Mouse (Mus musculus): ENCODE results near the gene Aste1. TPM values are rescaled to one million over a fixed set of nuclear protein-coding genes. Genes with fewer than 3 reads are reported as not detected.

Gene Aste1
- total and polyA plus RNA-seq, 2 experiments from 2014 or later: 10.8 to 13.7 TPM

DNA sequence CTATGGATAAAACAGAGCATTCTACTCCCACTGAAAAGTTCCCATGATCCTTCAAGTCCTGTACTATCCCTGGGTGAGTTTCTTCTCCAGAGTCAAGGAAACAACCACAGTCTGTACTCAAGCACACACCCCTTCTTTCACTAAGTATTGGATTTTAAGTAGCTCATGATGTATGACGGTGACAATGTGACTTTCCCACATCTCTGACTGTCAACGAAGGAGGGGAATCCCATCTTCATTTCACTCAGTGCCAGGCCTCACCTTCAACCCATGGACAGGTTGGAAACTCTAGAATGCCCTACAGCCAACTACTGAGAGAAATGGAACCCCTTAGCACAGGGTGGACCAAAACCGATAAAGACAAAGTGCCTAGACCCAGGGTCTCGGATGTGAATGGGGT lies 29.0 kb upstream of the Aste1 start:
- H3K36me3 ChIP-seq (replicated peaks; ENCODE audit: control insufficient read depth, insufficient read depth, low read length): no peaks in the 10 kb centered on the region
- H3K4me3 ChIP-seq (ENCODE audit: low read depth, low read length): no peak overlapping the region
- no peak for ATAC-seq (ENCODE audit: insufficient read depth, low read depth)
- no peak overlapping the region for H3K27ac ChIP-seq (ENCODE audit: low read depth)
- no peaks in the 10 kb centered on the region for H3K27me3 ChIP-seq (ENCODE audit: control insufficient read depth, insufficient read depth, low read length)
- no peak overlapping the region for H3K9ac ChIP-seq (replicated peaks; ENCODE audit: low read depth, low read length)
- H3K4me2 ChIP-seq (ENCODE audit: low read depth, low read length): no peak overlapping the region
- no peak for TF ChIP-seq CTCF (IDR thresholded peaks at IDR 0.05; ENCODE audit: low read depth)
- no peak for TF ChIP-seq EP300 (IDR thresholded peaks at IDR 0.05; ENCODE audit: low read depth)
- no peaks in the 10 kb centered on the region for H3K9me3 ChIP-seq (replicated peaks; ENCODE audit: control insufficient read depth, low read length)
- H3K4me1 ChIP-seq (ENCODE audit: control insufficient read depth, insufficient read depth): no peaks in the 10 kb centered on the region
- DNase-seq (ENCODE audit: low spot score): no peak
- 77% methylated on average over 4 of the region's 4 CpGs for WGBS

DNA sequence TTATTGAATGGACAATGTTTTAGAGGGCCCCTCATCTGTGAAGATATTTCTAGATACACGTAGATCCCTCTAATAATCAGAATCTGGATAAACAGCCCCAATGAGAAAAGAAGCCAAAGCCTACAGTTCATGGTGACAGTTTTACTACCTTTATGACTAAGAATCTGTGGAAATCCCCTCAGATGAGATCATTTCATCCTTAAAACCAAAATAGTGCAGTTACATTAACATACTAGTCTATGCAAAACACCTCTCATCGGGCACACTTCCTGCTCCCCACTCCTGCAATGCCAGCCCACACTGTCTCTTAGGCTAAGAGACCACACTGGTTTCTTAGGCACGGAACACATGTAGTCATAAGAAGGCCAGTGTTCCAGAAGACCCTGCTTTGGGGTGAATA lies 26.6 kb upstream of the Aste1 start:
- no peaks in the 10 kb centered on the region for H3K27me3 ChIP-seq (ENCODE audit: control insufficient read depth, insufficient read depth, low read length)
- ATAC-seq (ENCODE audit: insufficient read depth, low read depth) (no peak), DNase-seq (ENCODE audit: low spot score) (no peak)
- no peaks in the 10 kb centered on the region for H3K9me3 ChIP-seq (replicated peaks; ENCODE audit: control insufficient read depth, low read length)
- H3K4me1 ChIP-seq (ENCODE audit: control insufficient read depth, insufficient read depth): no peaks in the 10 kb centered on the region
- TF ChIP-seq CTCF (IDR thresholded peaks at IDR 0.05; ENCODE audit: low read depth) (no peak), EP300 (IDR thresholded peaks at IDR 0.05; ENCODE audit: low read depth) (no peak)
- H3K27ac ChIP-seq (ENCODE audit: low read depth): no peak overlapping the region
- H3K4me3 ChIP-seq (ENCODE audit: low read depth, low read length): no peak overlapping the region
- no peak overlapping the region for H3K9ac ChIP-seq (replicated peaks; ENCODE audit: low read depth, low read length)
- WGBS: 76% methylated on average over 3 of the region's 3 CpGs
- no peaks in the 10 kb centered on the region for H3K36me3 ChIP-seq (replicated peaks; ENCODE audit: control insufficient read depth, insufficient read depth, low read length)
- H3K4me2 ChIP-seq (ENCODE audit: low read depth, low read length): no peak overlapping the region

DNA sequence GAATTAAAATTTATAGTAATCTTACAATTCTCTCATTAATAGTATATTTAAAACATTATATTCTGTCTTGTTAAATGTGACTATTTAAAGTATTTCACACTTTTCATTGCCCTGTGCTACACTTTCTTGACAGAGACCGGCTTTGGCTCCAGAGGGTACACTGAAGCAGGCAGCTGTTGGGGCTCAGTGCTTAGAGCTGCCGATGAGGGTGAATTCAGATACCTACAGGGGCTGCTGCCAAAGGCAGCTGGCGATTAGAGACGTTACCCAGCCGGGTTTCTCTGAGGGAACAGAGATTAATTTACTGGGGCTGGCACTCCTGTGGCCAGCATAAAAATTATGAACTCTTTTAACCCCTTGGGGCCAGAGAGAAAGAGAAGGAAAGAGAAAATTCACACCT lies 20.8 kb upstream of the Aste1 start:
- no peak overlapping the region for H3K9ac ChIP-seq (replicated peaks; ENCODE audit: low read depth, low read length)
- no peak for DNase-seq (ENCODE audit: low spot score)
- H3K4me3 ChIP-seq (ENCODE audit: low read depth, low read length): no peak overlapping the region
- TF ChIP-seq EP300 (IDR thresholded peaks at IDR 0.05; ENCODE audit: low read depth) (no peak), CTCF (IDR thresholded peaks at IDR 0.05; ENCODE audit: low read depth) (no peak)
- no peaks in the 10 kb centered on the region for H3K4me1 ChIP-seq (ENCODE audit: control insufficient read depth, insufficient read depth)
- H3K27me3 ChIP-seq (ENCODE audit: control insufficient read depth, insufficient read depth, low read length): no peaks in the 10 kb centered on the region
- no peaks in the 10 kb centered on the region for H3K36me3 ChIP-seq (replicated peaks; ENCODE audit: control insufficient read depth, insufficient read depth, low read length)
- no peak overlapping the region for H3K27ac ChIP-seq (ENCODE audit: low read depth)
- no peak for ATAC-seq (ENCODE audit: insufficient read depth, low read depth)
- no peak overlapping the region for H3K4me2 ChIP-seq (ENCODE audit: low read depth, low read length)
- no peaks in the 10 kb centered on the region for H3K9me3 ChIP-seq (replicated peaks; ENCODE audit: control insufficient read depth, low read length)
- 41% methylated on average over 5 of the region's 5 CpGs for WGBS

DNA sequence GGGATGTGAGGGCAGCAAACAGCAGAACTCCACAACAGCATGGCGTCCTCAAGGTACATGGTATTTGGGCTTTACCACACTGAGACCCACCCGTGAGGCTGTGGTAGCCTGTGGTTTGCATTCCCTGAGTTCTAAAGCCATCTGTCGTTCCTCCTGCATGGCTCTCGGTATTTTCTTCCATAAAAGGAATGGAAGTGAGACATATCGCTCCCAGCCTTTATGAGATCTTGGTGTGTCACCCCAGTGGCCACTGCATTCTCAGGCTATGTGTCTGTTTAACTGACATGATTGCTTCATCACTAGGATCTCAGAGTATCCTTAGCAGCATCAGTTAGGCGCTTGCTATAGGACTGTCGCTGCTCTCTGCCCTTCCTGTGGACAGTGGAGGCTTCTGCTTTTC lies 18.8 kb upstream of the Aste1 start:
- no peaks in the 10 kb centered on the region for H3K36me3 ChIP-seq (replicated peaks; ENCODE audit: control insufficient read depth, insufficient read depth, low read length)
- H3K9ac ChIP-seq (replicated peaks; ENCODE audit: low read depth, low read length): no peak overlapping the region
- TF ChIP-seq EP300 (IDR thresholded peaks at IDR 0.05; ENCODE audit: low read depth) (no peak), CTCF (IDR thresholded peaks at IDR 0.05; ENCODE audit: low read depth) (no peak)
- H3K27me3 ChIP-seq (ENCODE audit: control insufficient read depth, insufficient read depth, low read length): no peaks in the 10 kb centered on the region
- H3K4me2 ChIP-seq (ENCODE audit: low read depth, low read length): no peak overlapping the region
- ATAC-seq (ENCODE audit: insufficient read depth, low read depth): no peak
- no peaks in the 10 kb centered on the region for H3K9me3 ChIP-seq (replicated peaks; ENCODE audit: control insufficient read depth, low read length)
- H3K27ac ChIP-seq (ENCODE audit: low read depth): no peak overlapping the region
- DNase-seq (ENCODE audit: low spot score): no peak
- H3K4me1 ChIP-seq (ENCODE audit: control insufficient read depth, insufficient read depth): no peaks in the 10 kb centered on the region
- H3K4me3 ChIP-seq (ENCODE audit: low read depth, low read length): no peak overlapping the region
- WGBS: 55% methylated on average over 7 of the region's 7 CpGs

DNA sequence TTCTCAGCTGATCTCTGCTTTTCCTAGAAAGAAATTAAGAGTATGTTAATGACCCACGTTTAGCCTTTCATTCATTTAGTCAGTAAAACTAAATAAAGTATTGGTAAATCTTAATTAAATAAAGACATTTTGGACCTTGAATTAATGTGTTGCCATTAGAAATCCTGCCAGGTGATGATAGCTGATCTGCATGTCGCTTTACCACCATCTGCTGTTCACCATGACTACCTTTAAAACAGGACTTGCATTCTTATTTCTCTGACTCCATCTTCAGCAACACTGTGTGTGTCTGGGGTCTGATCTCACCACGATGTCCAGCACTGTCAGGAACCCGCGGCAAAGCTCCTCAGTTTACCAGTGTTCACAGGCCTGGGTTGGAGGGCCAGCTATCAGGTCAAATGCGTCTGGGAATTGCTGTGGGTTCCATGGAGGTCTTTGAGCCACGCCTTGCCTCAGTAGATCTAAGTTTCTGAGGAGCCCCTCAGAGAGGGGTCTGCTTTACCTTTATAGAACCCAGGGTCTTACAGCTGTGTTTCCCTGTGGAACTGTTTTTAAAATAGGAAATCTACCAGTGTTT lies 18.1 kb upstream of the Aste1 start:
- Histone ChIP-seq H3K9me3 (replicated peaks; ENCODE audit: control insufficient read depth, low read length) (no peaks in the 10 kb centered on the region), H3K27me3 (ENCODE audit: control insufficient read depth, insufficient read depth, low read length) (no peaks in the 10 kb centered on the region), H3K4me1 (ENCODE audit: control insufficient read depth, insufficient read depth) (no peaks in the 10 kb centered on the region), H3K27ac (ENCODE audit: low read depth) (no peak overlapping the region), H3K4me3 (ENCODE audit: low read depth, low read length) (no peak overlapping the region), H3K9ac (replicated peaks; ENCODE audit: low read depth, low read length) (no peak overlapping the region), H3K4me2 (ENCODE audit: low read depth, low read length) (no peak overlapping the region), H3K36me3 (replicated peaks; ENCODE audit: control insufficient read depth, insufficient read depth, low read length) (no peaks in the 10 kb centered on the region)
- 65% methylated on average over 7 of the region's 7 CpGs for WGBS
- no peak for TF ChIP-seq CTCF (IDR thresholded peaks at IDR 0.05; ENCODE audit: low read depth)
- TF ChIP-seq EP300 (IDR thresholded peaks at IDR 0.05; ENCODE audit: low read depth): no peak
- DNase-seq (ENCODE audit: low spot score) (no peak), ATAC-seq (ENCODE audit: insufficient read depth, low read depth) (no peak)

DNA sequence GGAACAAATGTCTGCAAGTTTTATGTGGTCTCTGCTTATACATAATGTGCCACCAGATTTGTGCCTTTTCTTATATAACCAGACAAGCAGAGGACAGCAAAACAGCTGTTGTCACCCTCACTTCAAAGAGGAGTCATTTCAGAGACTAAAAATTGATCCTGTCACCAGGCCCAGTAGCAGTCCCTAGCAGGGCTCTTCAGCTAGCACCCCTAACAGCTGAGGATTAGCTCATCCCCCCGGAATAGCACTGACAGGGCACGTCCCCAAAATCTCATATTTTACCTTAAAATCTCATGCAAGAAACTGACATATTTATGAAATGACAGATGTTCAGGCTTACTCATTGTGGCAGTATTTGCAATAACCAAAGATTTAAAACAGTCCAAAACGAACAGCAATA lies 17.6 kb upstream of the Aste1 start:
- Histone ChIP-seq H3K4me2 (ENCODE audit: low read depth, low read length) (no peak overlapping the region), H3K27ac (ENCODE audit: low read depth) (no peak overlapping the region), H3K9me3 (replicated peaks; ENCODE audit: control insufficient read depth, low read length) (no peaks in the 10 kb centered on the region), H3K4me1 (ENCODE audit: control insufficient read depth, insufficient read depth) (no peaks in the 10 kb centered on the region), H3K36me3 (replicated peaks; ENCODE audit: control insufficient read depth, insufficient read depth, low read length) (no peaks in the 10 kb centered on the region), H3K27me3 (ENCODE audit: control insufficient read depth, insufficient read depth, low read length) (no peaks in the 10 kb centered on the region), H3K9ac (replicated peaks; ENCODE audit: low read depth, low read length) (no peak overlapping the region), H3K4me3 (ENCODE audit: low read depth, low read length) (no peak overlapping the region)
- TF ChIP-seq CTCF (IDR thresholded peaks at IDR 0.05; ENCODE audit: low read depth) (no peak), EP300 (IDR thresholded peaks at IDR 0.05; ENCODE audit: low read depth) (no peak)
- 46% methylated on average over 3 of the region's 3 CpGs for WGBS
- ATAC-seq (ENCODE audit: insufficient read depth, low read depth) (no peak), DNase-seq (ENCODE audit: low spot score) (no peak)
